Mouse (Mus musculus) adipocyte (in vitro differentiated cells): ENCODE data around the gene Senp1.

Experiments used
- DNase-seq: peaks from one replicate; pipeline ENCODE4 v3.0.0-alpha.2; 2016; ENCODE audit warnings: low spot score

The Senp1 gene

GRCm38 (mm10) chr15:98002113-98002990 lies 91.2 kb downstream of the Senp1 start:
- no peak for DNase-seq

- no peak for DNase-seq
Observed at GRCm38 (mm10) chr15:98001321-98002112, 92.0 kb downstream of the Senp1 start.

DNA sequence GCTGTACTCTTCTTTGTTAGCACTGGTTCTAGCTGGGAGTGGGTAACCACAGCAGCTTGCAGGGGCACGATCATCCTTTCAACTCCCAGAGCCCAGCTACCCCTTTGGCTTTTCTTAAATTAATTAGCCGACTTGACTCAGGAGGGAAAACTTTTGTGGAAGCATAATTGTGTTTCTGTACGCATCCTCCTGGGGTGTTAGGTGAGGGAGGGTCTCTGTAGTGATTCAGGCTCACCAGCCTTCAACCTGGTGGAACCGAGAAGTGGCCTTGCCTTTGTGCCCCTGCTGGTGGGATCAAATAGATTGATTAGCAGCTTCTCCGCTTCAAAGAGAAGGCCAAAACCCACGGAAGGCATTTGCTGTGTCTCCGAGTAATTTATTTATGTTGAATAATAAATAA lies 93.6 kb downstream of the Senp1 start:
- no peak for DNase-seq

- no peak for DNase-seq
Observed at GRCm38 (mm10) chr15:97999546-97999945, 94.0 kb downstream of the Senp1 start.

DNA sequence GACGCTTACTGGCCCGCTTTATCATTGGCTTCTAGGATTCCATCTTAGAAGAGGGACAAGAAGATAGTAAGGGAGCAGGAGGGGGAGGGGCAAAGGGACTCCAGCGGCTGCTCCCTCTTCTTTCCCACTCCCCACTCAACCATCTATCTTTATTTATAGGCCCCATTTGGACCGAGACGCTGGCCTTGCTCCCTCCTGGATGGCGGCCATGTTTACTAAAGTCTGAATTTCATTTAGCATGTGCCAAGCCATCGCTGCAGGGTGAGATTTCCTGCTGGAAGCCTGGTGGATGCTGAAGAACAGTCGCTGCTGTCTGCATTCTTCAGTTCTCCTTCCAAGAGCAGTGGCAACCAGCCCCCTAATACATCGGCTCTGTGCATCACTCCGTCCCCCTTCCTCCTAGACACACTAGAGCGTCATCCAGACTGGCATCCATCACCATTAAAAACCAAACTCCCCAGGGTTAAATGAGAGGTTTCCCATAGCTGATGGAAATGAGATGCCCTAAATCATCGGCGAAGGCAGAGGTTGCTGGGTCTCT lies 96.8 kb downstream of the Senp1 start:
- DNase-seq = no peak

GRCm38 (mm10) chr15:97992712-97993286 lies 100.7 kb downstream of the Senp1 start:
- DNase-seq = peak; percentile 22

DNA sequence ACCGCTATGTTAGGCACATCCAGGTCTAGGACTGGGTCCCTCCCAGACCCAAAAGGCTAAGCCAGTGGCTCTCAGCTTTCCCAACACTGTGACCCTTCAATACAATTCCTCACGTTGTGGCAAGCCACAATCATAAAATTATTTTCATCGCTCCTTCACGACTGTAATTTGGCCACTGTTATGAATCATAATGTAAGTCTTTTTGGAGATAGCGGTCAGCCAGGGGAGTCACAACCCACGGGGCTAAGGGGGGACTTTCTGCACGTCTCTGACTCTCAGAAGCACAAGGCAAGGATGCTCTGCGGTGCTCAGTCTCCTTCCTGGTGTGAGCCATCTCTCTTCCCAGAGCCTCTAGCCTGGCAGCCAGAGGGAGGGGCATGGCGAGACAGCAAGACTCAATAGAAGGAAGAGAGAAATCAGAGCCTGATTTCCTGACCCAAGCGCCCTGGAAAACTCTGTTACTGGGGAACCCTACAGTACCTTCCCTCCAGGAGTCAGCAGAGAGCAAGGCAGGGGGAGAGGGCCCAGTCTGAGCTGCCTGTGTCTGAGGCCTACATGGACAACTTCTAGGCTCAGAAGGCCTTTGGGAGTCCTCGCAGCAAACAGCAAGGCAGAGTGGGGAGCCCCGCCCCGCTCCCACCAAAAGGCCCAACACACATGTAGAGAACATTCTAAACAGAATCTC lies 101.4 kb downstream of the Senp1 start:
- DNase-seq = no peak

DNA sequence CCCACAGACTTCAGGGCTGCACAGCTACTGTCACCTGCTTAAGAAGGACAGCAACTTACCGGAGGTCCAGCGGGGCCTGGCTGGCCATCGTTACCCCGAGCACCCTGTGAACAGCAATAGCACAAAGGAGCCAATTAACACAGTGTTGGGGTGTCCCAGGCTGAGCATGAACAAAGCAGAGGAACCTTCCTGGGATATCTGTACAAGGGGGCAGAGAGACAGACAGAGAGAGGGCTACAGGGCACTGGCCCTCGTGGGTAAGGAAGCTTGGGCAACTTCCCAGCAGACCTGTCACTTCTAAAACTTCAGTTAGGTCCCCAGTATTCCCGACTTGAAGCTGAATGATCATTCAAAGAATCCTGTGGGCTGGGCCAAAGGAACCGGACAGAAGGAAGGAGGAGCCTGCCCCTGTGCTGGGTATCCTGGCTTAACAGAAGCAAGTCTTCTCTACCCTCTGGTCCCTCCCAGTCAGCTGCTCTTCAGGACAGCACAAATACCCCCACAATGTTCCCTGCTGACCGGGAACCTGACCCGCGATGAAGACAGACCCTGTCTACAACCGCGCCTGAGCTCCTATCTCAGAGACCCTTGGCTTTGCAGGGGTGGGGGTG lies 102.2 kb downstream of the Senp1 start:
- no peak for DNase-seq

- no peak for DNase-seq
Observed at GRCm38 (mm10) chr15:97990721-97991120, 102.8 kb downstream of the Senp1 start.

DNA sequence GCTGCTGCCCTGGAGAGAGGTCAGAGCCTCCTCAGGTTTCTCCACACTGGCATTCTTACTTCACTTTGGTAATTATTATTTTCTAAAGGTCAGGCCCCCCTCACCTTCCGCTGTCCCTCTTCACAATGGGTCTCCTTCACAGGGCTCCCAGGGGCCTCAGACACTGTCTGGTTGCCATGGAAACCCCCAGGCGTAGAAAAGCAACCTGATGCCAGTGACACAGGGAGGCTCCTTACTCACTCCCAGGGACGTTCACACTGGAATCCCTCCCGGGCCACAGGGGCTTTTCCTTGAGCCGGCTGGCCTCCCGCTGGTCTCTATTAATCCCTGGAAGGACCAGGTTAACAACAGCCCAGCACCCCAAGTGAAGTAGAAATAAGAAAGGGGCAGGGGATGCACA lies 103.4 kb downstream of the Senp1 start:
- no peak for DNase-seq

- no peak for DNase-seq
Observed at GRCm38 (mm10) chr15:97989544-97989943, 104.0 kb downstream of the Senp1 start.
